Mouse (Mus musculus) CD4-positive naive resting alpha-beta T cell, adult 57 days (primary cell): ENCODE measurements around the gene Dtd1. TPM values are rescaled to one million over a fixed set of nuclear protein-coding genes. Genes with fewer than 3 reads are reported as not detected.

Source experiments
- total RNA-seq: library from RNA; stranded (reverse); gene quantifications from one replicate; pipeline ENCODE4 v1.2.4, GENCODE M21; 2023

Gene Dtd1
- total RNA-seq: 25.0 TPM

GRCm38 (mm10) chr2:144599831-144600687, at the start of gene Dtd1:
Gene Dtd1, plus strand, starts transcription at chr2:144599897.

GRCm38 (mm10) chr2:144550529-144550928, 49.2 kb upstream of the Dtd1 start, which contains the start of gene Rbbp9:
Gene Rbbp9, minus strand, starts transcription at chr2:144550869.

GRCm38 (mm10) chr2:144555820-144556552, 43.7 kb upstream of the Dtd1 start, which contains the start of gene Sec23b:
Gene Sec23b, plus strand, starts transcription at chr2:144556229.

GRCm38 (mm10) chr2:144593951-144594651, 5.6 kb upstream of the Dtd1 start, which contains the start of gene Smim26:
Gene Smim26, plus strand, starts transcription at chr2:144594054.

Other genes with a start within 250 kb of the Dtd1 start
- 38.2 TPM for gene Kat14, start 230.9 kb upstream of the Dtd1 start, total RNA-seq
- gene Pet117, start 230.9 kb upstream of the Dtd1 start, total RNA-seq: 5.9 TPM
- gene Dzank1, start 72.5 kb upstream of the Dtd1 start, total RNA-seq: not detected
- gene Polr3f, start 72.2 kb upstream of the Dtd1 start, total RNA-seq: 38.0 TPM
- 6.8 TPM for gene Rbbp9, start 49.0 kb upstream of the Dtd1 start, total RNA-seq
- gene Sec23b, start 43.7 kb upstream of the Dtd1 start, total RNA-seq: 59.4 TPM
- 19.9 TPM for gene Smim26, start 5.8 kb upstream of the Dtd1 start, total RNA-seq
- gene Scp2d1, start 223.8 kb downstream of the Dtd1 start, total RNA-seq: not detected